Mouse (Mus musculus): ENCODE measurements at regions not wholly inside any gene's neighbourhood (a gene's known extent, or its start where the extent isn't known, plus 50 kb on each side); places are given as distances from the start of the nearest gene placed in this dataset.
A peak's percentile ranks its signal among the peaks of the same experiment; 100 is the strongest.

- Histone ChIP-seq H3K4me1 (ENCODE audit: control insufficient read depth, insufficient read depth, low read length) (peaks cover 15% of the 10 kb centered on the region), H3K4me3 (ENCODE audit: insufficient read depth, low read length) (no peak overlapping the region), H3K27ac (ENCODE audit: insufficient read depth, low read depth, low read length) (no peak overlapping the region)
- TF ChIP-seq POLR2A (IDR thresholded peaks at IDR 0.05; ENCODE audit: borderline replicate concordance, low read depth, low read length) (no peak), CTCF (IDR thresholded peaks at IDR 0.05; ENCODE audit: low read depth, low read length) (no peak)
These were observed 84.3 kb upstream of the Ado start for GRCm38 (mm10) chr10:67633063-67633462.

DNA sequence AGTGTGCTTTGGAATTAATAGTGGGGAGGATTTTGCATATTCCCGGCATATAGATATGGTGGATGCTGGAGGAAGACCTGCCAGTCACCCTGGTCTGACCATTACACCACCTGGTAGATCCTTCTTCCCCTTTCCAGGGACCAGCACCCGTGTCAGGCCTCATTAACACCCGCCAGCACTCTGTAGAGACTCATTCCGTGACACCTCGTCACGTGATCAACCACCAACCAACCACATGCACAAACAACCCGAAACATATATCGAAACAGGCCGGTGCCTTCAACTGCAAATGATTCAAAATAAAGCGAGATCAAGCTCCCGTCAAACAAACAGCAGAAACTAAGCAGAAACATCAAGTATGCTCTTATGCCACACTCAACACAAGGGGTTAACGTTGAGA is 74.6 kb upstream of the Ado start:
- H3K27ac ChIP-seq (ENCODE audit: insufficient read depth, low read depth, low read length), result no peak overlapping the region
- H3K4me1 ChIP-seq (ENCODE audit: control insufficient read depth, insufficient read depth, low read length), result peaks cover 4% of the 10 kb centered on the region; the same call in 1 of the 2 replicates
- TF ChIP-seq POLR2A (IDR thresholded peaks at IDR 0.05; ENCODE audit: borderline replicate concordance, low read depth, low read length) (no peak), CTCF (IDR thresholded peaks at IDR 0.05; ENCODE audit: low read depth, low read length) (no peak)
- H3K4me3 ChIP-seq (ENCODE audit: insufficient read depth, low read length), result no peak overlapping the region

- H3K4me1 ChIP-seq (ENCODE audit: control insufficient read depth, insufficient read depth, low read length), result 0 out of 2 replicates have a peak, but pooled peaks cover 2% of the 10 kb centered on the region
- TF ChIP-seq CTCF (IDR thresholded peaks at IDR 0.05; ENCODE audit: low read depth, low read length) (no peak), POLR2A (IDR thresholded peaks at IDR 0.05; ENCODE audit: borderline replicate concordance, low read depth, low read length) (no peak)
- H3K4me3 ChIP-seq (ENCODE audit: insufficient read depth, low read length), result no peak overlapping the region
- no peak overlapping the region for H3K27ac ChIP-seq (ENCODE audit: insufficient read depth, low read depth, low read length)
These were observed 71.3 kb upstream of the Ado start for GRCm38 (mm10) chr10:67620018-67620417.

DNA sequence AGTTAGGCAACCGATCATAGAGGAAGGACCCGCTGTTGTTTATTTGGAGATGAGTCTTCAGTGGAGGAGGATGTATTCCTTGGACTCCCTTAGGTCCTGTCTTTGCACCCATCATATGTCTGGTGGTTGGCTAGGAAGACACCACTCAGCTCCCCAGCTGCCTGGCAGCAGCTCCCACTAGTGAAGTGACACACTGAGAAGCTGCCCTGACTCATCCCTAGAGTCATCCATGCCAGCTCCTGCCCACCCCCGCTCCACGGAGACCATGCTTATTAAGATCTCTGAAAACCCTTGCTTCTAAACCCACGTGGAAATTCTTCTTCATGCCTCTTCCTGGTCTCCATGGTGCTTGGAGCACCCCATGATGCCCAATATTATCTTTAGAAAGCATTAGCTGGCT is 69.4 kb upstream of the Ado start:
- Histone ChIP-seq H3K4me3 (ENCODE audit: insufficient read depth, low read length) (no peak overlapping the region), H3K27ac (ENCODE audit: insufficient read depth, low read depth, low read length) (no peak overlapping the region), H3K4me1 (ENCODE audit: control insufficient read depth, insufficient read depth, low read length) (0 out of 2 replicates have a peak, but pooled peaks cover 2% of the 10 kb centered on the region)
- TF ChIP-seq CTCF (IDR thresholded peaks at IDR 0.05; ENCODE audit: low read depth, low read length) (no peak), POLR2A (IDR thresholded peaks at IDR 0.05; ENCODE audit: borderline replicate concordance, low read depth, low read length) (no peak)

DNA sequence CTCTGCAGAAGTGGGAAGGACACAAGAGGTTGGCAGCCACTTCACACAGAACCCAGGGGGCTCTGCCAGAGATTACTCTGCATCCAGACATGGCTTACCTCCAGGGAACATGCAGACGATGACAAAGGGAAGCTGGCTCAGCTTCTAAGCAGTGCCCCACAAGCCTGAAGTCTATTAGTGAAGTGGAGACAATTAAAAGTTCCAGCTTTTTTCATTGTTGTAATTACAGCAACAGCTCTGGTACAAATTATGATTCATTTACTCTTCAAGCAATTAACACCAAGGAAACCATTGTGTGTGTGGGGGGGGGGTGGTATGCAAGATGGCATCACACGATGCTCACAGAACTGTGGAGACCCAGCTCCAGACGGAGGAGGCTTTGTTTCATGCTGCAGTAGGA is 66.3 kb upstream of the Ado start:
- peaks cover 12% of the 10 kb centered on the region for H3K4me1 ChIP-seq (ENCODE audit: control insufficient read depth, insufficient read depth, low read length)
- H3K4me3 ChIP-seq (ENCODE audit: insufficient read depth, low read length), result no peak overlapping the region
- no peak overlapping the region for H3K27ac ChIP-seq (ENCODE audit: insufficient read depth, low read depth, low read length)
- TF ChIP-seq CTCF (IDR thresholded peaks at IDR 0.05; ENCODE audit: low read depth, low read length), result no peak
- TF ChIP-seq POLR2A (IDR thresholded peaks at IDR 0.05; ENCODE audit: borderline replicate concordance, low read depth, low read length), result no peak

- peaks cover 29% of the 10 kb centered on the region for H3K4me1 ChIP-seq (ENCODE audit: control insufficient read depth, insufficient read depth, low read length)
- H3K4me3 ChIP-seq (ENCODE audit: insufficient read depth, low read length), result no peak overlapping the region
- TF ChIP-seq CTCF (IDR thresholded peaks at IDR 0.05; ENCODE audit: low read depth, low read length), result no peak
- no peak for TF ChIP-seq POLR2A (IDR thresholded peaks at IDR 0.05; ENCODE audit: borderline replicate concordance, low read depth, low read length)
- no peak overlapping the region for H3K27ac ChIP-seq (ENCODE audit: insufficient read depth, low read depth, low read length)
These were observed 61.9 kb upstream of the Ado start for GRCm38 (mm10) chr10:67610689-67611088.

- Histone ChIP-seq H3K4me1 (ENCODE audit: control insufficient read depth, insufficient read depth, low read length) (peaks cover 29% of the 10 kb centered on the region), H3K27ac (ENCODE audit: insufficient read depth, low read depth, low read length) (no peak overlapping the region), H3K4me3 (ENCODE audit: insufficient read depth, low read length) (no peak overlapping the region)
- no peak for TF ChIP-seq POLR2A (IDR thresholded peaks at IDR 0.05; ENCODE audit: borderline replicate concordance, low read depth, low read length)
- no peak for TF ChIP-seq CTCF (IDR thresholded peaks at IDR 0.05; ENCODE audit: low read depth, low read length)
These were observed 59.3 kb upstream of the Ado start for GRCm38 (mm10) chr10:67608033-67608432.

DNA sequence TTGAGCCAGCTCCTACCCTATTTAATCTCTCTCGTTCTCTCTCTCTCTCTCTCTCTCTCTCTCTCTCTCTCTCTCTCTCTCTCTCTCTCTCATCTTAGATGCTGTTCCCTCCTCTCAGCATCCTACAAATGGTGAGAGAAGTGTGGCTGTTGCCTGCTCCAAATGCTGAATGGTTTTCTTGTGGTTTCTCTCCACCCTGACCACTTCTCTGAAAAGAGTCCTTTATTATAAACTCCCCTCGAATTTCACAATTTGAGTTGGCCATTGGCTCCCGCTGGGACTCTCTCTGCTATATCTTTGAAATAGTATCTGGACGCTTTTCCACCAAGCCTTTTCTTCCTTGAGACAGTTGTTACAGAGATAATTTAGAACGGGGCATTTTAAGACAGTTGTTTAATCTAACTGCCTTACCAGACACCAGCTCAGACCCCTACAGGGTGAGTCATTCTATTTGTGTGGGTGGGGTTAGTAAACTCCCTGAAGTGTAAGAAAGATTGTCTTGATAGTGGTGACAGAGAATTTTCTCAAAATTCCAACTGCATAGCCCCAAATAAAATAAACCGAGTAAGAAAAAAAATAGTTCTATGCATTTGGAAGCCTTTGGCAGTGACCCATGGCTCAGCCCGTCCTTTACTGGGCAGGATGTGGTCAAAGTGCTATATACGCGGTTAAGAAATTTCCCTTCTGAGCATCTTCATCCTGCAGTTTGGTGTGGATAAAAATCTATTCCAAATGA is 58.7 kb upstream of the Ado start:
- Histone ChIP-seq H3K4me1 (ENCODE audit: control insufficient read depth, insufficient read depth, low read length) (peaks cover 29% of the 10 kb centered on the region), H3K27ac (ENCODE audit: insufficient read depth, low read depth, low read length) (no peak overlapping the region), H3K4me3 (ENCODE audit: insufficient read depth, low read length) (no peak overlapping the region)
- no peak for TF ChIP-seq CTCF (IDR thresholded peaks at IDR 0.05; ENCODE audit: low read depth, low read length)
- TF ChIP-seq POLR2A (IDR thresholded peaks at IDR 0.05; ENCODE audit: borderline replicate concordance, low read depth, low read length), result no peak

DNA sequence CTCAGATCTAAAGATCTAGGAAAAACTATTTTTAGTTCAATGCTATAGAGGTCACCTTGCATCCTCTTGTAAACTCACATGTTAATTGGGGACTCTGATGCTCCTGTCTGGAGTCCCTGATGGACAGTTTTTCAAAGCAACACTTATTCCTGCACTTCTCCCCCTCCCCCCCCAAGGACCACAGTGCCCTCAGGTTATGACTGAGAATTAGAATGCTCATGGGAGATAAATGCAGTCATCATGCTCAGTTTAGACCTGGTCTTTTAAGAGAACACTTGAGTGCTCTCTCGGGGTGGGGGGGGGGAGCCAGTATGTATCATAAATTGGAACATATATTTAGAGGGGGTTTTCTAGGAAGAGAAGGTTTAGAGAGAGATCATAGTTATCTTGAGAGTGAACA is 58.0 kb upstream of the Ado start:
- Histone ChIP-seq H3K4me3 (ENCODE audit: insufficient read depth, low read length) (no peak overlapping the region), H3K27ac (ENCODE audit: insufficient read depth, low read depth, low read length) (no peak overlapping the region), H3K4me1 (ENCODE audit: control insufficient read depth, insufficient read depth, low read length) (peaks cover 29% of the 10 kb centered on the region)
- TF ChIP-seq POLR2A (IDR thresholded peaks at IDR 0.05; ENCODE audit: borderline replicate concordance, low read depth, low read length), result no peak
- TF ChIP-seq CTCF (IDR thresholded peaks at IDR 0.05; ENCODE audit: low read depth, low read length), result no peak

- no peak for TF ChIP-seq POLR2A (IDR thresholded peaks at IDR 0.05; ENCODE audit: borderline replicate concordance, low read depth, low read length)
- no peak for TF ChIP-seq CTCF (IDR thresholded peaks at IDR 0.05; ENCODE audit: low read depth, low read length)
- Histone ChIP-seq H3K4me3 (ENCODE audit: insufficient read depth, low read length) (no peak overlapping the region), H3K4me1 (ENCODE audit: control insufficient read depth, insufficient read depth, low read length) (peaks cover 42% of the 10 kb centered on the region), H3K27ac (ENCODE audit: insufficient read depth, low read depth, low read length) (peak overlapping the region; percentile 91)
These were observed 50.6 kb upstream of the Ado start for GRCm38 (mm10) chr10:67599390-67599789.

All from bone marrow macrophage, adult 2 months (primary cell).